Mouse (Mus musculus): ENCODE measurements around the gene Ptrh2. TPM values are rescaled to one million over a fixed set of nuclear protein-coding genes. Genes with fewer than 3 reads are reported as not detected.
"Not testable (repeated sequence)": the region's sequence is repeated elsewhere in the genome, so short reads cannot be mapped to it uniquely, and the experiment has no call there.

Ptrh2 gene
- polyA plus RNA-seq, 1 experiment from 2014 or later: 24.7 TPM

- no peak for DNase-seq (ENCODE audit: low spot score)
Observed at GRCm38 (mm10) chr11:86725607-86726006, 41.8 kb downstream of the Ptrh2 start.

GRCm38 (mm10) chr11:86731443-86731842 is 47.7 kb downstream of the Ptrh2 start:
- no peak for DNase-seq (ENCODE audit: low spot score)

GRCm38 (mm10) chr11:86734241-86734939 is 50.6 kb downstream of the Ptrh2 start:
- no peak for DNase-seq (ENCODE audit: low spot score)

GRCm38 (mm10) chr11:86734993-86735392 is 51.2 kb downstream of the Ptrh2 start:
- DNase-seq (ENCODE audit: low spot score): no peak

- no peak for DNase-seq (ENCODE audit: low spot score)
Observed at GRCm38 (mm10) chr11:86737301-86738000, 53.7 kb downstream of the Ptrh2 start.

GRCm38 (mm10) chr11:86738308-86738707 is 54.5 kb downstream of the Ptrh2 start:
- not testable (repeated sequence) for DNase-seq (ENCODE audit: low spot score)

- no peak for DNase-seq (ENCODE audit: low spot score)
Observed at GRCm38 (mm10) chr11:86738956-86739355, 55.2 kb downstream of the Ptrh2 start.

- DNase-seq (ENCODE audit: low spot score): no peak
Observed at GRCm38 (mm10) chr11:86739470-86739869, 55.7 kb downstream of the Ptrh2 start.

- no peak for DNase-seq (ENCODE audit: low spot score)
Observed at GRCm38 (mm10) chr11:86741505-86741904, 57.7 kb downstream of the Ptrh2 start.

Other genes starting within 250 kb of the Ptrh2 start
- gene Rnft1, start 199.3 kb upstream of the Ptrh2 start, polyA plus RNA-seq (2015; fragmentation: Nextera tagmentation; extraction: Ambion mirVana): 41.4 and 42.7 TPM in 2 replicates
- gene Rps6kb1, start 139.2 kb upstream of the Ptrh2 start, polyA plus RNA-seq (2015; fragmentation: Nextera tagmentation; extraction: Ambion mirVana): 73.8 and 89.6 TPM in 2 replicates
- 16.1 and 17.2 TPM in 2 replicates for gene Tubd1, start 139.0 kb upstream of the Ptrh2 start, polyA plus RNA-seq (2015; fragmentation: Nextera tagmentation; extraction: Ambion mirVana)
- 107 and 109 TPM in 2 replicates for gene Vmp1, start 149 bp upstream of the Ptrh2 start, polyA plus RNA-seq (2015; fragmentation: Nextera tagmentation; extraction: Ambion mirVana)
- gene Cltc, start 73.6 kb downstream of the Ptrh2 start, polyA plus RNA-seq (2015; fragmentation: Nextera tagmentation; extraction: Ambion mirVana): 70.3 and 73.7 TPM in 2 replicates
- gene Dhx40, start 123.8 kb downstream of the Ptrh2 start, polyA plus RNA-seq (2015; fragmentation: Nextera tagmentation; extraction: Ambion mirVana): 20.2 and 20.3 TPM in 2 replicates

Measured in thymus, postnatal 0 days (tissue).